Mouse (Mus musculus) myocyte (in vitro differentiated cells): ENCODE measurements around the gene Mettl2. TPM values are rescaled to one million over a fixed set of nuclear protein-coding genes. Genes with fewer than 3 reads are reported as not detected.

Experiments used
- H3K27me3 ChIP-seq: one replicate; pipeline ENCODE4 v1.6.1; 2011; ENCODE audit not compliant: control insufficient read depth, insufficient read depth, insufficient read length
- H3K36me3 ChIP-seq: one replicate; pipeline ENCODE4 v1.6.1; 2011; ENCODE audit not compliant: control insufficient read depth, insufficient read depth
- H3K4me2 ChIP-seq: one replicate; pipeline ENCODE4 v1.6.1; 2011; ENCODE audit warnings: low read depth, control low read depth
- H3K4me3 ChIP-seq: one replicate; pipeline ENCODE4 v1.5.1; 2011; ENCODE audit warnings: mild to moderate bottlenecking, control low read depth, moderate library complexity
- H3K79me2 ChIP-seq: one replicate; pipeline ENCODE4 v1.6.1; 2011; ENCODE audit not compliant: control insufficient read depth, insufficient read depth
- H3ac ChIP-seq: one replicate; pipeline ENCODE4 v1.6.1; 2011; ENCODE audit not compliant: control insufficient read depth, insufficient read length
- CEBPB ChIP-seq: IDR thresholded peaks from 2 replicates; pipeline ENCODE4 v1.6.1; 2011; ENCODE audit warnings: mild to moderate bottlenecking, moderate library complexity; ENCODE audit not compliant: poor library complexity, insufficient read depth, severe bottlenecking
- E2F4 ChIP-seq: IDR thresholded peaks from one replicate; pipeline ENCODE4 v1.6.1; 2011; ENCODE audit warnings: mild to moderate bottlenecking, control low read depth, moderate library complexity; ENCODE audit not compliant: insufficient read depth
- MAX ChIP-seq: IDR thresholded peaks from one replicate; pipeline ENCODE4 v1.6.1; 2011; ENCODE audit warnings: low read depth, mild to moderate bottlenecking, control low read depth
- MYOD1 ChIP-seq, 3 experiments: IDR thresholded peaks; one replicate each; pipeline ENCODE4 v1.6.1; 2011; ENCODE audit warnings: control low read depth in 2 of 3, low read depth in 2 of 3, mild to moderate bottlenecking in 2 of 3, moderate library complexity in 1 of 3; ENCODE audit not compliant: insufficient read length in 2 of 3, control insufficient read depth in 1 of 3
- MYOG ChIP-seq, 3 experiments: IDR thresholded peaks; one replicate each; pipeline ENCODE4 v1.6.1; 2011; ENCODE audit warnings: control low read depth in 2 of 3, low read depth in 2 of 3, mild to moderate bottlenecking in 2 of 3; ENCODE audit not compliant: insufficient read length in 2 of 3, control insufficient read depth in 1 of 3, insufficient read depth in 1 of 3
- POLR2A ChIP-seq: IDR thresholded peaks from one replicate; pipeline ENCODE4 v1.6.1; 2011; ENCODE audit warnings: low read depth, mild to moderate bottlenecking, control low read depth, moderate library complexity; ENCODE audit not compliant: insufficient read length
- POLR2AphosphoS2 ChIP-seq: IDR thresholded peaks from one replicate; pipeline ENCODE4 v1.6.1; 2011; ENCODE audit warnings: low read depth, control low read depth; ENCODE audit not compliant: insufficient read length
- REST ChIP-seq: IDR thresholded peaks from one replicate; pipeline ENCODE4 v1.6.1; 2011; ENCODE audit warnings: mild to moderate bottlenecking, control low read depth, moderate library complexity; ENCODE audit not compliant: insufficient read depth, insufficient read length
- SRF ChIP-seq: IDR thresholded peaks from one replicate; pipeline ENCODE4 v1.6.1; 2011; ENCODE audit warnings: low read depth; ENCODE audit not compliant: control insufficient read depth, insufficient read length
- TCF12 ChIP-seq: IDR thresholded peaks from one replicate; pipeline ENCODE4 v1.6.1; 2011; ENCODE audit warnings: mild to moderate bottlenecking, control low read depth; ENCODE audit not compliant: poor library complexity, insufficient read depth, severe bottlenecking
- TCF3 ChIP-seq: IDR thresholded peaks from one replicate; pipeline ENCODE4 v1.6.1; 2011; ENCODE audit warnings: low read depth, control low read depth; ENCODE audit not compliant: insufficient read length
- USF1 ChIP-seq: IDR thresholded peaks from one replicate; pipeline ENCODE4 v1.6.1; 2011; ENCODE audit warnings: low read depth, mild to moderate bottlenecking, control low read depth, moderate library complexity
- polyA plus RNA-seq: library from polyadenylated mRNA; unstranded; fragments of >200 nt; fragmentation: generic; extraction: Trizol; gene quantifications from one replicate; pipeline ENCODE4 v1.2.1, GENCODE M21; 2012; ENCODE audit warnings: missing spikeins

Gene Mettl2
- polyA plus RNA-seq, 1 experiment = 15.5 TPM

- TF ChIP-seq E2F4 (no peak), REST (no peak), MYOG (IDR thresholded peaks at IDR 0.05; ENCODE audit: control insufficient read depth in 1 of 3, insufficient read depth in 1 of 3, insufficient read length in 2 of 3, low read depth in 2 of 3) (no peak), SRF (no peak), TCF3 (no peak), POLR2A (no peak), USF1 (no peak)
- no peak overlapping the region for H3K4me2 ChIP-seq
- no peaks in the 10 kb centered on the region for H3K27me3 ChIP-seq
- H3K79me2 ChIP-seq = no peaks in the 10 kb centered on the region
- H3K4me3 ChIP-seq = no peak overlapping the region
- H3ac ChIP-seq = no peak overlapping the region
- peaks cover 21% of the 10 kb centered on the region for H3K36me3 ChIP-seq
These were observed 17.3 kb downstream of the Mettl2 start for GRCm38 (mm10) chr11:105143564-105143963.

DNA sequence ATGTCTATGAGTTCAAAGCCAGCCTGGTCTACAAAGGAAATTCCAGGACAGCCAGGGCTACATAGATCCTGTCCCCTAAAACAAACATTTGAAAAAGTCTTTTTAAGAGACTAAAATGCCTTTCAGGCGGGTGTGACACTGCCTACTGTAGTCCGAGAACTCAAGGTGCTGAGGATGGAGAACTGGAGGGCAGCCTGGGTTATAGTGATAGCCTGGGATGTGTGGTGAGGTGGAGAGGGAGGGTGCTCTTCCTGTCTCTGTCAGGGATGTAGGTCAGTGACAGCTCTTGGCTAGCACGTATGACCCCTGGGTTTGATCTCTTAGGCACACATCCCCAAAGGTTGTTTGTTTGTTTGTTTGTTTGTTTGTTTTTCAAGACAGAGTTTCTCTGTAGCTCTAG is 17.9 kb downstream of the Mettl2 start:
- Histone ChIP-seq H3K4me3 (no peak overlapping the region), H3K4me2 (no peak overlapping the region), H3K36me3 (peaks cover 19% of the 10 kb centered on the region), H3K27me3 (no peaks in the 10 kb centered on the region), H3ac (no peak overlapping the region), H3K79me2 (no peaks in the 10 kb centered on the region)
- no peak for TF ChIP-seq MYOG (IDR thresholded peaks at IDR 0.05; ENCODE audit: control insufficient read depth in 1 of 3, insufficient read depth in 1 of 3, insufficient read length in 2 of 3, low read depth in 2 of 3)
- no peak for TF ChIP-seq POLR2A
- TF ChIP-seq CEBPB = no peak
- no peak for TF ChIP-seq E2F4

DNA sequence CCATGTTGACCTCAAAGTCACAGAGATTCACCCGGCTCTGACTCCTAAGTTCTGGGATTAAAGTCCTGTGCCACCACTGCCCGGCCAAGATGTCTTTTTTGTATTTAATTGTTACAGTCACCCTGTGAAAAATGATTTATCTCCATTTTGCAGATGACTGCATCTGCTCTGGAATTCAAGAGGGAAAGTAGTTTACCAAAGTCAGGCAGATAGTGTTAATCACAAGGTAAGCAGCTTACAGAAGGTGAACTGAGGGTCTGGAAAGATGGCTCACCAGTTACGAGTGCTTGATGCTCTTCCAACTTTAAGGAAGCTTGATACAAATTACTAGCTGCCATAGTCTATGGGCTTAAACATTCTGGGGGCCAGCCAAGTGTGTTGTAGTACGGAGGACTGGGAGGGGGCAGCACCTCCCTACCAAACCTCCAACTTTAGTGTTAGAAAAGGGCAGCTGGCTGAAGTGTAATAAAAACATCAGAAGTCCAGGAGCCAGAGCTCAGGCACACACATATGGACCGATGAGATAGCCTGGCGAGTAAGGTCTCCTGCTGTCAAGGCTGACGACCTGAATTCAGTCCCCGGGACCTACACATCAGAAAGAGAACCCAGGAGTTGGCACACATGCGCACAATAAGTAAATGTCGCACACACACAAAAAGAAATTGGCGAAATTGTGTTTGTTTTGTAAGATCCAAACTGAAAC is 18.4 kb downstream of the Mettl2 start:
- no peaks in the 10 kb centered on the region for H3K79me2 ChIP-seq
- peaks cover 14% of the 10 kb centered on the region for H3K36me3 ChIP-seq
- H3ac ChIP-seq = no peak overlapping the region
- TF ChIP-seq REST (no peak), USF1 (no peak), POLR2AphosphoS2 (no peak), SRF (no peak)
- H3K4me3 ChIP-seq = no peak overlapping the region
- H3K27me3 ChIP-seq = no peaks in the 10 kb centered on the region
- no peak overlapping the region for H3K4me2 ChIP-seq

GRCm38 (mm10) chr11:105145211-105145610 is 19.0 kb downstream of the Mettl2 start:
- Histone ChIP-seq H3K4me3 (no peak overlapping the region), H3K27me3 (no peaks in the 10 kb centered on the region), H3K36me3 (peaks cover 8% of the 10 kb centered on the region), H3ac (no peak overlapping the region), H3K4me2 (no peak overlapping the region), H3K79me2 (no peaks in the 10 kb centered on the region)
- TF ChIP-seq MAX (no peak), TCF12 (no peak), TCF3 (no peak), MYOD1 (IDR thresholded peaks at IDR 0.05; ENCODE audit: control insufficient read depth in 1 of 3, insufficient read length in 2 of 3, low read depth in 2 of 3) (no peak), MYOG (IDR thresholded peaks at IDR 0.05; ENCODE audit: control insufficient read depth in 1 of 3, insufficient read depth in 1 of 3, insufficient read length in 2 of 3, low read depth in 2 of 3) (no peak), SRF (no peak), REST (no peak), POLR2A (no peak), E2F4 (no peak), POLR2AphosphoS2 (no peak), CEBPB (no peak), USF1 (no peak)

- H3ac ChIP-seq = no peak within 1 kb of the TSS
- H3K27me3 ChIP-seq = no peaks in the 10 kb centered on the region
- no peaks in the 10 kb centered on the region for H3K36me3 ChIP-seq
- no peak within 1 kb of the TSS for H3K4me3 ChIP-seq
- H3K79me2 ChIP-seq = no peaks in the 10 kb centered on the region
- TF ChIP-seq SRF (no peak), MYOD1 (IDR thresholded peaks at IDR 0.05; ENCODE audit: control insufficient read depth in 1 of 3, insufficient read length in 2 of 3, low read depth in 2 of 3) (no peak), MYOG (IDR thresholded peaks at IDR 0.05; ENCODE audit: control insufficient read depth in 1 of 3, insufficient read depth in 1 of 3, insufficient read length in 2 of 3, low read depth in 2 of 3) (no peak), E2F4 (no peak), CEBPB (no peak), POLR2AphosphoS2 (no peak), REST (no peak), MAX (no peak), TCF3 (no peak), USF1 (no peak), TCF12 (no peak), POLR2A (no peak)
- H3K4me2 ChIP-seq = no peak within 1 kb of the TSS
These were observed 20.4 kb downstream of the Mettl2 start, which contains the start of gene Gm10842 for GRCm38 (mm10) chr11:105146593-105146992. TSS of gene Gm10842 (plus strand) at chr11:105146893.
